Mouse (Mus musculus) CH12F3 (cell line): ENCODE results near the gene Asic3.

ENCODE experiments used
- in situ Hi-C: fragments of 300-500 bp; cut with MboI; formaldehyde crosslinking; loops from 2 replicates; pipeline ENCODE4 v1.14.3; 2020; ENCODE audit warnings: low sequenced_read_pairs

Gene Asic3

GRCm38 (mm10) chr5:24413042-24413693, at the start of gene Asic3:
Gene Asic3 (plus strand): TSS chr5:24413392.
- in situ Hi-C loops = no loop called here

DNA sequence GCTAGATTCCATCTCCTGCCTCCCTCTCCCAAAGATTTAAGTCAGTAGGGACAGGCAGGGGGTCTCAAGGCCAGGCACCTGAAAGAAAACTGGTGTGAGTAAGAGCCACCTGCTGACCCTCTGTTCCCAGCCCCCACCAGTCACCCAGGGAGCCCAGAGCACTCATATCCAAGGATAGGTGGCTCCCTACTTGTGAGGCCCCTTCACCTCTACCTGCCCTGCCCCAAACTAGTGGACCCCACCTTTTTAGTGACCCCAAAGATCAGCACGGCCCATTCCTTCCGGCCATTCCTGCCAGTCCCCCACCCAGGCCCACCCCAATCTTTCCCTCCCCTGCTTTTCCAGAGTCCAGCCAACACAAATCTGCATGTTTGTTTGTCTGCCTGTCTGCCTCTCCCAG, 49.7 kb upstream of the Asic3 start:
- in situ Hi-C loops = no loop called here

DNA sequence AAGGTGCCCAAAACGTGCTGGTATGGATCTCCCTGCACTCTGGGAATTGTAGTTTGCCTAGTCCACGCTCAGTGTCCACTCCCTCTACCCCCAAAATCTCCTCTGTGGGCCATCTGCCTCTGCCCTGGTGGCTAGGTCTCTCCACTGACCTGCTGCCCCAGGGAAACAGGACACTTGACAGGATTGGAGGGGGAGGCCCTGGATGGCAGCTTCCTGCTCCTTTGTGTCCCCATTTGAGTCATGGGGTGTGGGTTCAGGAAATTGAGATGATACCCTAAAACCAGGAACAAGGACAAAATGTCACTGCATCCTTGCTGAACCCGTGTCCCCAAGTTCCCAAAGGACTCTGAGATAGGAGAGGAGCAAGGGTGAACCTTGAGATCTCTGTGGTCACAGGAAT, 49.1 kb upstream of the Asic3 start:
- in situ Hi-C loops = no loop called here

GRCm38 (mm10) chr5:24364508-24364907, 48.7 kb upstream of the Asic3 start, which contains the start of gene Nos3:
Gene Nos3 (plus strand): TSS chr5:24364810.
- in situ Hi-C loops = no loop called here

DNA sequence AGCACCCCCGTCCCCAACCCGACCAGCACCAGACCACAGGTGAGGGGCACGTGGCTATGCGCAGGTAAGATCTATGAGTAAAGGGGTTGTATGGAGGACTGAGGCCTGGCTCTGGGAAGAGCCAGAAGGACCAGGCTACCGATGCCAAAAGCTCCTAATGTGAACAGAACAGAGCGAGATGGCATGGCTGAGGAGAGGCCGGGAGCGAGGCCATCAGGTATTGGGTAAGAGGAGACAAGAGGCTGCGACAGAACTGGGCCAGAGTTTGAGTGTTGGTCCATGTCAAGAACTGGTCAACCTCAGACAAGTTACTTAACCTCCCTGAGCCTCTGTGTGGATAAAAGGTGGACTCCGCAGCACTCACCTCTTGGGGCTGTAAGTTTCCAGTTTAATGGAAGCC, 48.2 kb upstream of the Asic3 start:
- in situ Hi-C loops = no loop called here

GRCm38 (mm10) chr5:24365528-24365927, 47.7 kb upstream of the Asic3 start:
- in situ Hi-C loops = no loop called here

- in situ Hi-C loops = no loop called here
Observed at GRCm38 (mm10) chr5:24366426-24366825, 46.8 kb upstream of the Asic3 start.

- in situ Hi-C loops = no loop called here
Observed at GRCm38 (mm10) chr5:24369767-24370166, 43.4 kb upstream of the Asic3 start.

DNA sequence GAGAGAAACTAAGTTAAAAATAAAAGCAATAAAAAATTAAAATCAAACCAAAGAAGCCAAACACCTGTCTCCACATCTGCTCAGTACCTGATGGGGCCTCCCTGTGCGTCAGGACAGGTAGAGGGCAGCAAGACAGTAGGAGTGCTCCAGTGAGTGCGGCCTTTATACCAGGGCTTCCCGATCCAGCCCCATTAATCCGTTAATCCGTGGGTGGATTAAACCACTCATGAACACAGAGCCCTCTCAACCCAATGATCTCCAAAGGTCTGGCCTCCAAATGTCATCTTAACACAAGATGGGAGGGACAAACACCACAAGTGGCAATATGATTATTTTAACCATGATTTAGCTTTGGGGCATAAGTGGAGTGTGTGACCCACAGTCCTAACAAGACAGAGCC, 39.4 kb upstream of the Asic3 start:
- in situ Hi-C loops = no loop called here

- in situ Hi-C loops = no loop called here
Observed at GRCm38 (mm10) chr5:24374216-24374615, 39.0 kb upstream of the Asic3 start.

DNA sequence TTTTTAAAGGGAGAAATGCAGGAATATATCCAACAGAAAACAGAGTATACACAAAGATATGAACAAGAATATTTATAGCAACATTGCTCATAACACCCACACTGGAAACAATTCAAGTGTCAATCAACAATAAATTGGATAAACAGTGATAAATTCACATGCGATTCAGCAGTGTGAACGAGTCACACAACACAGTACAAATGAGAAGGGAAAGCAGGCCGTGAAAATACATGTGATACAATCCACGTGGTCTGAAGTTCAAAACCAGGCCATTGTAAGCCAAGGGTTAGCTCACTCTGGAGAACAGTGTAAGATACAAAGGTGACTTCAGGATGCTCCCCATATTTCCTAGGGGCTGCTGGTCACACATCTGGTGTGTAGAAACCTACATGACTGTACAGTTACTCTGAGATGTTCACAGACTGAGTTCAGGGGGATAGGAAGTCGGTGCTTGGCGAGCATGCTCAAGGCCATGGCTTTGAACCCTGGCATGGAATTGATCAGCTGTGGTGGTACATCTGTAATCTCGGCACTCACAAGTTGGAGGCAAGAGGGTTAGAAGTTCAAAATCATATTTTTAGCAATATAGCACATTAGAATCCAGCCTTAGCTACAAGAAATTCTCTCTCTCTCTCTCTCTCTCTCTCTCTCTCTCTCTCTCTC, 38.4 kb upstream of the Asic3 start:
- in situ Hi-C loops = no loop called here

GRCm38 (mm10) chr5:24378700-24379099, 34.5 kb upstream of the Asic3 start:
- in situ Hi-C loops = no loop called here

- in situ Hi-C loops = no loop called here
Observed at GRCm38 (mm10) chr5:24379501-24379900, 33.7 kb upstream of the Asic3 start.

DNA sequence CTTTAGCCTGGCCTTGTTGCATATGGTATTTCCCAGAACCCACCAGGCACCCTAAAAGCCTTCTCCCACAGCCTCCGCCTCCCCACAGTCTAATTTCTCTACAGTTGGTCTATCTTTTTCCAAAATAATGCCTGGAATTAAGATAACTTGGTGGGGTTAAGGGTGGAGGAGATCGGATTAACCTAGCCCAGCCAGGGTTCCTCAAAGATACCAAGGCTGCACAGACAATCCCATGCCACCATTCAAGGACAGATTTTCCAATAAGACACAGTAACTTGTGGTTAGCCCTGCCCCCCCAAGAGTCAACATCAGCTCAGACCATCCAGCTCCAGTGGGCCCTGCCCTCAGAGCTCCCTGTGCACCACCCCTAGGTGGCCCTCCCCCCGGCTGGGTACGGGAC, 32.7 kb upstream of the Asic3 start:
- in situ Hi-C loops = no loop called here

- in situ Hi-C loops = no loop called here
Observed at GRCm38 (mm10) chr5:24381486-24381885, 31.7 kb upstream of the Asic3 start.

DNA sequence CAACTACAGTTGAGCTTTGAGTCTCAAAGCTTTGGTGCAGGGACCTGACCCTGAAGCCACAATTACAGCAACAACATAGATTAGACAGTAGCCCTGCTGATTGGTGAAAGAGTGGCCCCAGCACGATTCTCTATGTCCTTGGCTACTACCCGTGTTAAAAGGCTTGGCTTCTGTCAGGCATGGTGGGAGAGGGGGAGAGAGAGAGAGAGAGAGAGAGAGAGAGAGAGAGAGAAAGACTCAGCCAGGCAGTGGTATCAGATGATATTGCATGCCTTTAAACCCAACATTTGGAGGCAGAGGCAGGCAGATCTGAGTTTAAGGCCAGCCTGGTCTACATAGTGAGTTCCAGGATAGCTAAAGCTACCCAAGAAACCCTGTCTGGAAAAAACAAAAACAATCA, 31.2 kb upstream of the Asic3 start:
- in situ Hi-C loops = no loop called here

- in situ Hi-C loops = no loop called here
Observed at GRCm38 (mm10) chr5:24383026-24383859, 29.9 kb upstream of the Asic3 start.

DNA sequence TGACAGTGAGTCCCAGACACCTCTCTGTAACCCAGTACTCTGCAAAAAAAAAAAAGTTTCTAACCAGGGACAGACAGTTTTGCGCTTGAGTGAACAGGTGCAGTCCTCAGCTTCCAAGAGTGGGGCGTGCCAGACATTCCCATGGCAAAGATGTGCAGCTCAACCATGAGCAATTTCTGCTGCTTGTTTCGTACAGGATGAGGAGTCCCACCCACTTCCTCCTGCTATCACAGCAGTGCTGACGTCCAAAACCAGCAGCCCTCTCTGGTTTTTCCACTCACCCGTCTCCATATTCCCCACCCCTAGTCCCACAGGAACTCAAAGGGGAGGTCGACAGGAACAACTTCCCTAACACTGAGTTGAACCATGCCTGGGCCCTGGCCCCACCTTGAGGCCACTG, 28.8 kb upstream of the Asic3 start:
- in situ Hi-C loops = no loop called here

GRCm38 (mm10) chr5:24385374-24385773, 27.8 kb upstream of the Asic3 start:
- in situ Hi-C loops = no loop called here

DNA sequence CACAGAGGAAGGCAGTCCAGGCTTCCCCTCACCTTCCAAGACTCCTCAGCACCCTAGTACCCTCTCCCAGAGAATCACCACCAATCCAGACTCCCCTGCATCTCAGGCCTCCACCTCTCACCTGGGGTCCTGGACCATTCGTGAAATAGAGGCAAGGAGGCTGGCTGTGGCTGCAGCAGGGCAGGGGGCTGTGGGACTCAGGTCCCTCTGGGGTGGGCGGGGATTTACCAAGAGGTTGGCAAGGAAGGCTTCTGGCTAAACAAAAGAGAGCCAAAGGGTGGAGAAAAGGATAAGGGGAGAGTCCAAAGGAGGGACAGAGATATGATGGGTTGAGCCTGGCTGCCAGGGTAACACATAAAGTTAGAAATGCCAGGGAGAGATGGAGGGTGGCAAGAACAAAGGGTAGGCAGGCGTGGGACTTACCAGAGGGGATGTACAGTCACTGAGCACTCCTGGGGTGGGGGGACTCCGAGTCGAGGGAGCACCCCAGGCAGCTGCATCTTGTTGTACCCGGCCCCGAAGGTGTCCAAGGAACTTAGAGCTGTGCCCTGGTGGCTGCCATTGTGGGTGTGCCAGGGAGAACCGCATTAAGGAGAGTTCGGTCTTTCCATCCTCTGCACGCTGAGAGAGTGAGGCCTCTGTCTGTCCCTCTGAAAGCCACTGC, 27.2 kb upstream of the Asic3 start:
- in situ Hi-C loops = no loop called here
